Mouse (Mus musculus): ENCODE measurements around the gene Cox11.

GRCm38 (mm10) chr11:90687040-90687439 is 49.1 kb downstream of the Cox11 start:
- TF ChIP-seq CTCF (IDR thresholded peaks at IDR 0.05; ENCODE audit: low read depth) (no peak), EP300 (IDR thresholded peaks at IDR 0.05; ENCODE audit: low read depth) (no peak)

Measured in liver, embryonic 14.5 days (tissue).